Mouse (Mus musculus): ENCODE results near the gene Dgcr8. TPM values are rescaled to one million over a fixed set of nuclear protein-coding genes. Genes with fewer than 3 reads are reported as not detected.
"Not testable (repeated sequence)": the region's sequence is repeated elsewhere in the genome, so short reads cannot be mapped to it uniquely, and the experiment has no call there.

Dgcr8 gene
- 10 to 100 TPM; 19.2 to 21.9 TPM for total RNA-seq (2021)
- long read RNA-seq, experiment 1, full-length matches to known transcripts: 9 of 19 reads
- long read RNA-seq, experiment 1, partial matches to known transcripts: 1 of 19 reads
- long read RNA-seq, experiment 1, other reads (novel, unspliced or antisense): 9 of 19 reads
- long read RNA-seq, experiment 2, full-length matches to known transcripts: 10 of 21 reads
- long read RNA-seq, experiment 2, partial matches to known transcripts: 6 of 21 reads
- long read RNA-seq, experiment 2, other reads (novel, unspliced or antisense): 5 of 21 reads

DNA sequence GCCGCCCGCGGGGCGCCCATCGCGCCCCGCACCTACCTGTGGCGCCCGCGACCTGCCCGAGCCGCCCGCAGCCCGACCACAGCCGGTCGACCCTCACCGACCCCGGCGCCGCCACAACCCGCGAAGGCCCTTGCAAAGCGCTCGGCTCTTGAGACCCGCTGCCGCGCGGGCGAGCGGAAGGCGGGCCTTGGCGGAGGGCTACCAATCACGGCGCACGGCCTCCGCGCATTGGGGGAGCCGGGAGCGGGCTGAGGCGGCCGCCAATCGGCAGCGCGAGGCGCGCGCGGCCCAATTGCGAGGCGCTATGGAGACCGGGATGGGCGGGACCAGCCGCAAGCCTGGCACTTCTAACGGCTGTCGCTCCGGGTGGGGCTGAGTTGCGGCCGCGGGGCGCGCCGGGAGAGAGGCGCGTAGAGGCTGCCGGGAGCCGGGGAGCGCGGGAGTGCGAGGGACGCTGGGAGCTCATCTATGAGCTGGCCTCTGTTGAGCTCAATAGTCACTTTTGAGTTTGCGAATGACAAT lies at the start of gene Dgcr8:
TSS of gene Dgcr8 (minus strand) at position 180 of the 522 bp plus-strand sequence.
- intact Hi-C loops (cut with DNase I): no loop called here

GRCm38 (mm10) chr16:18337261-18337660 lies 48.2 kb upstream of the Dgcr8 start:
- DNase-seq: no peak
- intact Hi-C loops (cut with DNase I): no loop called here

More for the DNA sequence above, at the start of gene Dgcr8:
- peak; percentile 99 for DNase-seq

GRCm38 (mm10) chr16:18335981-18336380 lies 46.9 kb upstream of the Dgcr8 start:
- DNase-seq: no peak
- intact Hi-C loops (cut with DNase I): no loop called here

GRCm38 (mm10) chr16:18333976-18334375 lies 44.9 kb upstream of the Dgcr8 start:
- peak; percentile 38 to 66 for DNase-seq
- intact Hi-C loops (cut with DNase I): no loop called here

DNA sequence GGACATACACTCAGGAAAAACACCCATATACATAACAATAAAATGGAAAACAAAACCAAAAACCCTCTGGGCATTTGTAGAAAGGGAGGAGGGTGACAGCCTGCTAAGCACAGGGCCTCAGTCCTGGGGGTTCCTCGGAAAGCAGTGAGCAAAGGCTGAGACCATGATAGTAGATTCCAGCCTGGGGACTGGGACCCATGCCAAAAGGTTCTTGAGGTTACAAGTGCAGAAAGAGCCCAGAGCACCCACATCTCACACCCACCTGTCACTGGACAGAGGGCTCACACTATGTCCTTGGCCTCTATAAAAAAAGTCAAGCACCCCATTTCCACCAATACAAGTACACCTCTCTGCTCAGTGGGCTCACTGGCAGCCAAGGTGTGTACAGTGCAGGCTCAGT lies 39.5 kb upstream of the Dgcr8 start:
- intact Hi-C loops (cut with DNase I): no loop called here
- DNase-seq: no peak

DNA sequence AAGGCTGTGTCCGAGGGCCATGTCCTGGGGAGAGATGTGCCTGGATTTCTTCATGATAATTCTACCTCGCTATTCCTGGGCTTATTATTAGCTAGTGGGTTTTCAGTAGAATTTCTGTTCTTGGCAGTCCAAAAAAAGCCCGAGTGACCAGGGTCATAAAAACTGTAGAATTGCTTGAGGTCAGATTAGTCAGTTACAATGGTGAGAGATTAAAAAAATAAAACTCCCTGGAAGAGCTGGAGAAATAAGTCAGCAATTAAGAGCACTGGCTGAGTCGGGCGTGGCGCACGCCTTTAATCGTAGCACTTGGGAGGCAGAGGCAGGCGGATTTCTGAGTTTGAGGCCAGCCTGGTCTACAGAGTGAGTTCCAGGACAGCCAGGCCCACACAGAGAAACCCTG lies 38.9 kb upstream of the Dgcr8 start:
- DNase-seq: no peak
- intact Hi-C loops (cut with DNase I): no loop called here

DNA sequence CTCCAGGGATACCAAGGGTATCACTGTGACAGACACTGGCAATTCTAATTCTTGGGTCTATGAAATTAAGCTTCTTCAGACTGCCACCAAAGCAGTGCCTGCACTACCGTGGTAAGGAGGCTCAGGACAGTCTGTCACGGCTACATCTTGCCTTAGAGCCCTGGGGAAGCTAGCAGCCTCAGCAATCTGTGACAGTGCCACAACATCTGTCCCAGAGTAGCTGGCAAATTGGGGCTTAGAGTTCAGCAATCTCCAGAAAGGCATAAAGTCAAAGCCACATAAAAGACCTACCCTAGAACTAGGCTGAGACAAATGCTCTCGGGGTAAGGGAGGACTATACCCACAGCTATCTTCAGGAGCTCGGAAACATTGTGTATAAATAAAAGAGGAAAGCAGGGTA lies 36.7 kb upstream of the Dgcr8 start:
- DNase-seq: no peak
- intact Hi-C loops (cut with DNase I): no loop called here

- no peak for DNase-seq
- intact Hi-C loops (cut with DNase I): no loop called here
These were observed 35.0 kb upstream of the Dgcr8 start for GRCm38 (mm10) chr16:18324031-18324430.

DNA sequence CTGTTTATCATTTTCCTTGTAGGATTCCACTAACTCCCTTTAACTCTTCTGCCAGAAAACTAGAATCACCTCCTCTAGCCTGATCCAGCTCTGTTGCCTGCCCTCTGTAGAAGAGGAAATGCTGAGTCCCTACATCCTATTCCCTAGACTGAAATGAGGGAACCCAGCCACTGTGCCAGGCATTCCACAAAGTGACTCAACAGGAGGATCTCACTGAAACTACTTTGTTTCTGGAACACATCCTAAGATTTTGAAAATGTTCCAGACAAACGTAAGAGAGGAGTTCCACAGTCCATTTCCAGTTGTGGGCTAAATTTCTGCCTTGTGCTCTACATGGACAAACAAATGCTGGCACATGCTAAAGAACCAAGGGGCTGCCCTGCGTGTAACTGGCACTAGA lies 34.4 kb upstream of the Dgcr8 start:
- DNase-seq: no peak
- intact Hi-C loops (cut with DNase I): no loop called here

GRCm38 (mm10) chr16:18321443-18321842 lies 32.4 kb upstream of the Dgcr8 start:
- intact Hi-C loops (cut with DNase I): no loop called here
- no peak for DNase-seq

GRCm38 (mm10) chr16:18318992-18319391 lies 29.9 kb upstream of the Dgcr8 start:
- intact Hi-C loops (cut with DNase I): no loop called here
- no peak for DNase-seq

- intact Hi-C loops (cut with DNase I): no loop called here
- DNase-seq: no peak
These were observed 19.1 kb upstream of the Dgcr8 start for GRCm38 (mm10) chr16:18308159-18308558.

DNA sequence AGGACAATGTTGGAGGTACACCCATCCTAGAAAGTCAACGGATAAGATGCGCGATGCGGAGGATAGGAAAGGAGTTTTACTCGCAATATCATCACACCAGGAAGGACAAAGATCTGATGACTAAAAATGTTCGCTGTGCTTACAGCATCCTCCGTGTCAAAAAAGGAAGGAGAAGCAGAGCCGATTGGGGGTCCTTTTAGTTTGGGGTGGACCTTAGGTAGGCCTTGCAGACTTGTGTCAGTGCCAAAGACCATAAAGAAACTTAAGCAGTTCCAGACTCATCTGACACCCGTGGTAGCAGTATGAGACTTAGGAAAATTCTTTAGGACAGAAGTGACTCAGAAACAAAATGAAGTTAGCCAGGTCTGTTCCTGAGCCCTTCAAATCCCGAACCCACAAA lies 568 bp upstream of the Dgcr8 start:
- intact Hi-C loops (cut with DNase I); DNase-seq: not testable (repeated sequence)

DNA sequence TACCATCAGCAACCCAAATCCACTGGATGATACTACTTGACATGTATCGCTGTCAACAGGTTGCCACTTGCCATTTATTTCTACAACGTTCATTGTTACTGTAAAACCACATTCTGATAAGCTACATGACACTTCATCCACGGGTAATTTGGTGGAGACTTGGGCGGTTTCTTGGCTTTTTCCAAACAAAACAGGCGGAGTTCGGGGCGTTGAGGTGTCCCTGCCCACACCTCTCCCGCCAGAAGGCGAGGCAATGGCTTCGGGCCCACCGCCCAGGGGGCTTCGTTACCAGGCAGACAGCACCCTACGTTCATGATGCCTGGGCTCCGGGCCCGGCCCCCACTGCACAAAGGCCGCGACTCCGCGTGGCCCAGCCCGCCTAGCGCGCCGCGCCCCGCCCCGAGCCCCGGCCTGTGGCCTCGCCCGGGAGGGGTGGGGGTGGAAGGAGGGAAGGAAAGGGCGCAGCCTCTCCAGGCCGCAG lies 425 bp downstream of the Dgcr8 start:
- peak in 1 of 2 experiments; percentile 88 for DNase-seq
- intact Hi-C loops (cut with DNase I): no loop called here

GRCm38 (mm10) chr16:18288166-18288565 lies 880 bp downstream of the Dgcr8 start:
- DNase-seq: no peak

DNA sequence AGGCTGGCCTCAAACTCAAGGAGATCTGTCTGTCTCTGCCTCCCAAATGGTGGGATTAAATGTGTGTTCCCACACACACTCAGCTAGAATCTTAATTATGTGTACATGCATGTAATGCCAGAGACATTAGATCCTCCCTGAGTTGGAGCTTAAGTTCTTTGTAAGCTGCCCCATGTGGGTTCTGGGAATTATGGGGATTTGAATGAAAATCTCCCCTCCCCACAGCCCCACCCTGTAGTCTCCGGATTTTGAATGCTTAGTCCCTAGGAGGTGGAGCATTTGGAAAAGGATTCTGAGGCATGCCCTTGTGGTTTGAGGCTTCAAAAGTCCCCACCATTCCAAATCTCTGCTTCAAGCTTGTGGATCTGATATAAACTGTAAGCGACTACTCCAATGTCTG lies 13.9 kb downstream of the Dgcr8 start:
- DNase-seq: no peak
- intact Hi-C loops (cut with DNase I): no loop called here

More at GRCm38 (mm10) chr16:18288166-18288565, 880 bp downstream of the Dgcr8 start:
- intact Hi-C loops (cut with DNase I): no loop called here

DNA sequence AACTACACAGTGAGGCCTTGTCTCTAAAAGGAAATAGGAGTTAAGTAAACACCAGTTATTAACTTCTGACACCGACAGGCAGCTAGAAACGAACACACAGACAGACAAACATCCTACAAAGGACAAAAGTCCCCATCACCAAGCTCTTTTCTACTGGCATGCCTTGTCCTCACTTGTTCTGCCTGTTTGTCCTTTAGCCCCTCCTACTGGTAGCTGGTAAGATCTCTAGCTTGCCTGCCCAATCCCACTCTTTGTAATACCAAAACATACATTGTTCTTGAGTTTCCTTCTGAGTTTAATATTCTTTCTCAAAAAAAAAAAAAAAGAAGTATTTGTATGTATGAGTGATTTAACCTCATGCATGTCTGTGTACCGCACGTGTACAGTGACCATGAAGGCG lies 20.9 kb downstream of the Dgcr8 start:
- intact Hi-C loops (cut with DNase I): no loop called here
- DNase-seq: no peak

- intact Hi-C loops (cut with DNase I): no loop called here
These were observed 24.0 kb downstream of the Dgcr8 start for GRCm38 (mm10) chr16:18265024-18265423.

GRCm38 (mm10) chr16:18258221-18258620 lies 30.8 kb downstream of the Dgcr8 start, which contains the start of gene Gm49776:
Gene Gm49776, minus strand, starts transcription at chr16:18258321.
- intact Hi-C loops (cut with DNase I): no loop called here
- DNase-seq: no peak

More at GRCm38 (mm10) chr16:18265024-18265423, 24.0 kb downstream of the Dgcr8 start:
- DNase-seq: no peak

- no peak for DNase-seq
- intact Hi-C loops (cut with DNase I): no loop called here
These were observed 35.2 kb downstream of the Dgcr8 start for GRCm38 (mm10) chr16:18253866-18254265.

DNA sequence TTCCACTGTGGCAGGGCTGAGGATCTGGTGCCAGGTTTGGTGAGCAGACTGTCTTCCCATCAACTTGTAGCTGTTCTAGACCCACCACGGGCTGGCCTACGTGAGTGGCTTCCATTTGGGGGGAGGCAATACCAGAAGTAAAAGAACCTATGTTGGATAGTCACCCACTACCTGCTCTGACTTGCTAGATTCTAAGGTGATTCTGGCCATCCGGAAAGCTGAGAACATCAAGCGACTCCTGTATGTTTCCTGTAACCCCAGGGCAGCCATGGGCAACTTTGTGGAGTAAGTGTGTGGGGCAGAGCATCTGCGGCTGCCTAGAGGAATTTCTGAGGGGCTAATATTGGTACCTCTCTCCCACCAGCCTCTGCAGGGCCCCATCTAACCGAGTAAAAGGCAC lies 36.3 kb downstream of the Dgcr8 start:
- intact Hi-C loops (cut with DNase I): no loop called here

More for the DNA sequence above, 36.3 kb downstream of the Dgcr8 start:
- DNase-seq: no peak

All from heart, postnatal 14 days (tissue).